Mouse (Mus musculus): ENCODE data around the gene Sult4a1.

Gene Sult4a1

GRCm38 (mm10) chr15:84037067-84037466 is 68.5 kb downstream of the Sult4a1 start:
- DNase-seq (ENCODE audit: low spot score in 2 of 2), result no peak

Measured in natural killer cell, adult 2 months (primary cell).